Mouse (Mus musculus) liver, embryonic 12.5 days (tissue): Measurements from ENCODE around the gene Cd109. TPM values are rescaled to one million over a fixed set of nuclear protein-coding genes. Genes with fewer than 3 reads are reported as not detected.

Experiments
- ATAC-seq: fragments of 200-750 bp; cut with Nextera tagmentation; 2 replicates; pipeline ENCODE4 v1.8.0; 2017; ENCODE audit warnings: moderate number of reproducible peaks, mild to moderate bottlenecking, moderate library complexity
- H3K27ac ChIP-seq: fragments of 300-500 bp; sonication (generic); 2 replicates; pipeline ENCODE4 v1.5.1; 2016; ENCODE audit warnings: mild to moderate bottlenecking
- H3K27me3 ChIP-seq: fragments of 300-500 bp; sonication (generic); replicated peaks from 2 replicates; pipeline ENCODE4 v1.6.1; 2016; ENCODE audit warnings: mild to moderate bottlenecking, moderate library complexity
- H3K36me3 ChIP-seq: fragments of 300-500 bp; sonication (generic); 2 replicates; pipeline ENCODE4 v1.6.1; 2016; ENCODE audit warnings: mild to moderate bottlenecking, moderate library complexity
- H3K4me1 ChIP-seq: fragments of 300-500 bp; sonication (generic); 2 replicates; pipeline ENCODE4 v1.6.1; 2016
- H3K4me2 ChIP-seq: fragments of 300-500 bp; sonication (generic); 2 replicates; pipeline ENCODE4 v1.6.1; 2016; ENCODE audit warnings: mild to moderate bottlenecking, moderate library complexity
- H3K4me3 ChIP-seq: fragments of 300-500 bp; sonication (generic); 2 replicates; pipeline ENCODE4 v1.5.1; 2016; ENCODE audit warnings: mild to moderate bottlenecking, moderate library complexity
- H3K9ac ChIP-seq: fragments of 300-500 bp; sonication (generic); 2 replicates; pipeline ENCODE4 v1.6.1; 2016; ENCODE audit warnings: mild to moderate bottlenecking, moderate library complexity
- H3K9me3 ChIP-seq: fragments of 300-500 bp; sonication (generic); replicated peaks from 2 replicates; pipeline ENCODE4 v1.6.1; 2016; ENCODE audit warnings: mild to moderate bottlenecking, moderate library complexity
- WGBS: fragments of 180-500 bp; shearing (Covaris S2); methylation state at CpG from one replicate; pipeline ENCODE4 v1.1.7; 2016; ENCODE audit not compliant: insufficient replicate concordance; 5-methylcytosine and 5-hydroxymethylcytosine counted together
- polyA plus RNA-seq: library from polyadenylated mRNA; unstranded; fragments of >200 nt; fragmentation: Nextera tagmentation; extraction: Ambion mirVana; gene quantifications from 2 replicates; pipeline ENCODE4 v1.2.1, GENCODE M21; 2016

Gene Cd109
- polyA plus RNA-seq, 1 experiment from 2014 or later = 0.50 TPM

DNA sequence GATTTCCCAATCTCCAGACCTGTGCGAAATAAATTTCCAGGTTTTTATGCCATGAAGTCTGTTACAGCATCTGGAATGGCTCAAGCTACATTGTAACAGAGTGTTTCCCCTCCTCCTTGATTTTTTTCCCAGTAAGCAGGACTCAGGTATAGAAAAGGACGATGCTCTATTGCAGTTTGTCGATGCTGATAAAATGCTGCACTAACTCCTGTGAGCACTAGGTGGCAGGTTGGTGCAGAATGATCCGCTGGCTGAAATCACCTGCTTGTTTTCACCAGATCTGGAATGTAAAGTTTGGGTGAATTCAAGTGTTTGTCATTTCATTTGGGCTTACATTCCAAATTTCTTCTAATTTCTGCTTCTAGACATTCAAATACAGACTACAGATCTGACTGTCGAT is 18.5 kb upstream of the Cd109 start:
- WGBS = 5% methylated on average over 5 of the region's 5 CpGs
- H3K9ac ChIP-seq = no peak overlapping the region
- H3K4me1 ChIP-seq = 0 out of 2 replicates have a peak, but pooled peaks cover 7% of the 10 kb centered on the region
- no peak for ATAC-seq
- no peaks in the 10 kb centered on the region for H3K27me3 ChIP-seq
- H3K4me2 ChIP-seq = no peak overlapping the region
- H3K9me3 ChIP-seq = no peaks in the 10 kb centered on the region
- no peak overlapping the region for H3K27ac ChIP-seq
- H3K4me3 ChIP-seq = no peak overlapping the region
- no peaks in the 10 kb centered on the region for H3K36me3 ChIP-seq

- no peaks in the 10 kb centered on the region for H3K9me3 ChIP-seq
- ATAC-seq = no peak
These were observed 15.4 kb upstream of the Cd109 start for GRCm38 (mm10) chr9:78599927-78600326.

DNA sequence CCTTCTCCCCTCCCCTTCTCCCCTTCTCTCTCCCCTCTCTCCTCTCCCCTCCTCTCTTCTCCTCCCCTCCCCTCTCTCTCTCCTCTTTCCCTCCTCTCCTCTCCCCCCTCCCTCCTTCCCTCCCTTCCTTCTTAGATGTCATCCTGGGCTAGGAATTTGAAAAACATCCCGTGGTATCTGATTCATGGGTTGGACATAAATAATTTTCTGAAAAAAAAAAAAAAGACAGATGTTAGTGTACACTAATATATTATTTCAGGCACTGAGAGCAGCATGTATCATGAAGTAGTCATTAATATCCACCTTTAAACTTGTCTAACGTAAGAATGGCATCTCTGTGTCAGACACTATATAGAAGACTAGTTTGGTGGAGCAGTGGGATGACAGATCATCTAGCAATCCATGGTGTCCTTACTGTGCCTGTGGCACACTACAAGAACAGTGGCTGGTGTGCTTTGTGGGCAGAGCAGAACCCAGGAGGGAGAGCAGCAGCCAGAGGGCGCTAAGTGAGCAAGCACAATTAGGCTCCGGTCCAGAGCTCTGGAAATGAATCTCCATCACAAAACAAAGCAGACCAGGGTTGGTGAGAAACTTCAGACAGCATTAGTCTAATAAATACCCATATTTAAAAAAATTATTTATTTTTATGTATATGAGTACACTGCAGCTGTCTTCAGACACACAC is 14.2 kb upstream of the Cd109 start:
- no peaks in the 10 kb centered on the region for H3K9me3 ChIP-seq
- H3K36me3 ChIP-seq = no peaks in the 10 kb centered on the region
- no peak overlapping the region for H3K27ac ChIP-seq
- no peak overlapping the region for H3K4me2 ChIP-seq
- H3K4me1 ChIP-seq = no peaks in the 10 kb centered on the region
- H3K9ac ChIP-seq = no peak overlapping the region
- no peak for ATAC-seq
- H3K27me3 ChIP-seq = no peaks in the 10 kb centered on the region
- H3K4me3 ChIP-seq = no peak overlapping the region
- WGBS = 56% methylated on average over 4 of the region's 4 CpGs

More at GRCm38 (mm10) chr9:78599927-78600326, 15.4 kb upstream of the Cd109 start:
- no peak overlapping the region for H3K4me2 ChIP-seq
- no peak overlapping the region for H3K27ac ChIP-seq
- no peak overlapping the region for H3K4me3 ChIP-seq
- 63% methylated on average over 5 of the region's 5 CpGs for WGBS
- H3K4me1 ChIP-seq = 0 out of 2 replicates have a peak, but pooled peaks cover 7% of the 10 kb centered on the region
- H3K27me3 ChIP-seq = no peaks in the 10 kb centered on the region
- H3K36me3 ChIP-seq = no peaks in the 10 kb centered on the region
- H3K9ac ChIP-seq = no peak overlapping the region

DNA sequence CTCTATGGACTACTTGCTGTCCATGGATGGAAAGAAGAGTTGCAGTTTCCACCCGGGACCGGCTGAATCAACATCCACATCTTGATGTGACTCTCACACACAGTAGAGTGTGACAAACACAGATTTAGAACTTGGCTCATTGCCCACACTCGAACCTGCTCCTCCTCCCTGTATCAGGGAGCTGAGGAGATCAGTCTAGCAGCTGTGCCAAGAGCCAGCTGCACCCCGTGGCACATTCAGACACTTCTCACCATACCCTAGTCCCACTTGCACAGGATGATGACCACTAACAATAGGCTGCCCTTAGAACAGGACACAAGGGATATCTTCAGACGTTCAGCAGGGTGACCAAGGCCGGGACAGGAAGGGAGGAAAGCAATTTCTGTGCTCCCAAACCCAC is 1.1 kb upstream of the Cd109 start:
- no peak overlapping the region for H3K9ac ChIP-seq
- peaks cover 35% of the 10 kb centered on the region for H3K27me3 ChIP-seq
- H3K4me1 ChIP-seq = peaks cover 6% of the 10 kb centered on the region; the same call in 1 of the 2 replicates
- no peaks in the 10 kb centered on the region for H3K36me3 ChIP-seq
- H3K27ac ChIP-seq = no peak overlapping the region
- no peaks in the 10 kb centered on the region for H3K9me3 ChIP-seq
- H3K4me2 ChIP-seq = no peak overlapping the region
- H3K4me3 ChIP-seq = no peak overlapping the region
- WGBS = 47% methylated on average over 6 of the region's 6 CpGs
- no peak for ATAC-seq

- Histone ChIP-seq H3K36me3 (no peaks in the 10 kb centered on the region), H3K27ac (no peak overlapping the region), H3K27me3 (peaks cover 32% of the 10 kb centered on the region), H3K9ac (no peak overlapping the region), H3K4me2 (no peak overlapping the region), H3K4me3 (no peak overlapping the region), H3K4me1 (peaks cover 6% of the 10 kb centered on the region; the same call in 1 of the 2 replicates), H3K9me3 (no peaks in the 10 kb centered on the region)
- WGBS = 43% methylated on average over 9 of the region's 9 CpGs
- ATAC-seq = no peak
These were observed 3.9 kb downstream of the Cd109 start for GRCm38 (mm10) chr9:78619285-78619684.

GRCm38 (mm10) chr9:78623301-78623747 is 8.0 kb downstream of the Cd109 start:
- H3K9ac ChIP-seq = no peak overlapping the region
- no peaks in the 10 kb centered on the region for H3K4me1 ChIP-seq
- 66% methylated on average over 10 of the region's 10 CpGs for WGBS
- no peak overlapping the region for H3K4me3 ChIP-seq
- no peak for ATAC-seq
- H3K27me3 ChIP-seq = no peaks in the 10 kb centered on the region
- H3K27ac ChIP-seq = no peak overlapping the region
- H3K36me3 ChIP-seq = no peaks in the 10 kb centered on the region
- no peak overlapping the region for H3K4me2 ChIP-seq
- no peaks in the 10 kb centered on the region for H3K9me3 ChIP-seq

DNA sequence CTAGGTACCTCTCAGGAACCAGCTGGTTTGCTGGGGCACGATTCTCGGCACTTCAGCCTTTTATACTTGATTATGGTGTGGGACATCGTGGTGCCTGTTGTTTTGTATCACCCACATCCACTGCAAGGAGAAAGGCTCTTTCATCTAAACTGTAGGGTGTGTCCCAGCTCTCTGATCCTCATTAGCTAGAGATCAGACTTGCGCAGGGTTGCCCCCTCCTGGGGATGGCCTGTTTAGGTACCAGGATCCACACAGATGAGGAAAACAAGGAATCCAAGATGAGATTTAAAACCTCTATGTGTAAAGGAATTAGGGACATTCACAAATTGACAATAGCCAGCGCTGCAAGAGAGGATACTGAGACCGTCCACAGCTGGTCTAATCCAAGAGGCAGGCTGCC is 14.6 kb downstream of the Cd109 start:
- ATAC-seq = no peak
- no peak overlapping the region for H3K4me2 ChIP-seq
- no peak overlapping the region for H3K27ac ChIP-seq
- WGBS = 56% methylated on average over 6 of the region's 6 CpGs
- H3K4me1 ChIP-seq = no peaks in the 10 kb centered on the region
- no peaks in the 10 kb centered on the region for H3K27me3 ChIP-seq
- no peak overlapping the region for H3K9ac ChIP-seq
- H3K36me3 ChIP-seq = no peaks in the 10 kb centered on the region
- H3K4me3 ChIP-seq = no peak overlapping the region
- H3K9me3 ChIP-seq = no peaks in the 10 kb centered on the region

DNA sequence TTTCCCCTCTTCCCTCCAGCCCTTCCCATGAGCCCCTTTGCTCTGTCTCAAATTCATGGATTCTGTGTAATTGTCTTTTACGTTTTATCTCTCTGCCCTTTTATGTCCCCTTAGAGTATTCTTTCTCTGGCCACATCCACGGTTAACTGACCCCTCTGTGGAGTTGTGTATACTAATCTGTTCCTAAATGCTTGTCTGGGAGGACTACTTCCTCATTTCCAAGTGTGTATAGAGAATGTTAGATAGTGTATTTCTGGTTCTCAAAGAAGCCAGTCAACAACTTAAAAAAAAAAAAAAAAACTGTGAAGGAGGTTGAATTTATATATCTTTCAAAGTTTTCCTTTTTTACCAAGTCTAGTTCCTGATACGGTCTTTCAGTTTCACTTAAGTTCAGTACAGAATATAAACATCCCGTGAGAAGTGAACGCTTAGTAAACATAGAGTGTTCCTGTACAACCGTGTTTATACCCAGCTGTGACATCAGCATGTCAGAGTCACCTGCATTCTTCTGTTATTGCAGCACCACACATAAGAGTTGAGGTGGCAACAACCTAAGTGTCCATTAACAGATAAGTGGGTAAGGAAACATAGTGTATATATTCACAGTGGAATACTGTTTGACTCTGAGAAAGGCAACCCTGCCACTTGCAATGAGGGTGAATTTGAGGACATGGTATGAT is 16.5 kb downstream of the Cd109 start:
- ATAC-seq = no peak
- Histone ChIP-seq H3K9me3 (no peaks in the 10 kb centered on the region), H3K27ac (no peak overlapping the region), H3K4me1 (no peaks in the 10 kb centered on the region), H3K27me3 (no peaks in the 10 kb centered on the region), H3K9ac (no peak overlapping the region), H3K4me2 (no peak overlapping the region), H3K36me3 (no peaks in the 10 kb centered on the region), H3K4me3 (no peak overlapping the region)
- WGBS = 61% methylated on average over 6 of the region's 6 CpGs

DNA sequence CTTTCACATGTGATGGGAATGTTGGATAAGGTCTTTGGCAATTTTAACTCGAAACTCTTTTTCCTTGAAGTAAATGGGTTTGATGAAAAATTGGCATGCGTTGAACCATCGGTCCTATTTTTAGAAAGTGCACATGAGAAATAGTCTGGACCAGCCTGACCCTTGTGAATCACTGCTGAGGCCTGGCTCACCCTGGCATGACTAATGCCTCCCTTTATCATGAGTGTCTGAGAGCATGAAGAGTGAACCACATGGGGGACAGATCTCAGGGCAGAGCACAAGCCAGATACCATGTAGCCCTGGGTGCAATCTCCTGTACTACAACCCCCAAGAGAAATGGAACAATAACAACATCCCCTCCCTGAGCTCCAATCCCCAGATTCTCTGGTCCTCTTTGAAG is 18.6 kb downstream of the Cd109 start:
- ATAC-seq = no peak
- Histone ChIP-seq H3K4me1 (no peaks in the 10 kb centered on the region), H3K9ac (no peak overlapping the region), H3K4me2 (no peak overlapping the region), H3K9me3 (no peaks in the 10 kb centered on the region), H3K4me3 (no peak overlapping the region), H3K36me3 (no peaks in the 10 kb centered on the region), H3K27me3 (no peaks in the 10 kb centered on the region), H3K27ac (no peak overlapping the region)
- 76% methylated on average over 3 of the region's 3 CpGs for WGBS

DNA sequence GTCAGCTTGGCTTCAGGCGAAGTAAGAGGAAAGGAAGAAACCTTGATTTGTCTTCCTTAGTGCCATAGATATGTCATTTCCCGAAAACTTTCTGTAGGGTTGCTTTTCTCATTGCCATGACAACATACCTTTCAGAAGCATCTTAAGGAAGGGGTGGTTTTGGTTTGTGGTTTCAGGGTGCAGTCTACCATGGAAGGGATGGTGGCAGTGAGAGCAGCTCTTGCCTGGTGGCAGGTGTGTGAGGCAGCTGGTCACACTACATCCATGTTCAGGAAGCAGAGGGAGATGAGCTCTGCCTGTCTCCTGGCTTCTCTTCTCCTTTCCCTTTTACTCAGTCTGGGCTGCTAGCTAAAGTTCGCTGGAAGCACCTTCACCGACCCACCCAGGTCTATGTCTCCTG is 26.0 kb downstream of the Cd109 start:
- Histone ChIP-seq H3K4me1 (no peaks in the 10 kb centered on the region), H3K9ac (no peak overlapping the region), H3K36me3 (no peaks in the 10 kb centered on the region), H3K4me2 (no peak overlapping the region), H3K4me3 (no peak overlapping the region), H3K9me3 (no peaks in the 10 kb centered on the region), H3K27ac (no peak overlapping the region), H3K27me3 (no peaks in the 10 kb centered on the region)
- 59% methylated on average over 4 of the region's 4 CpGs for WGBS
- ATAC-seq = no peak

GRCm38 (mm10) chr9:78646008-78646777 is 30.8 kb downstream of the Cd109 start:
- ATAC-seq = no peak
- H3K4me2 ChIP-seq = no peak overlapping the region
- H3K9ac ChIP-seq = no peak overlapping the region
- H3K4me3 ChIP-seq = no peak overlapping the region
- H3K9me3 ChIP-seq = no peaks in the 10 kb centered on the region
- no peaks in the 10 kb centered on the region for H3K27me3 ChIP-seq
- no peaks in the 10 kb centered on the region for H3K36me3 ChIP-seq
- no peaks in the 10 kb centered on the region for H3K4me1 ChIP-seq
- H3K27ac ChIP-seq = no peak overlapping the region
- 33% methylated on average over 6 of the region's 6 CpGs for WGBS

GRCm38 (mm10) chr9:78648641-78649040 is 33.3 kb downstream of the Cd109 start:
- ATAC-seq = no peak
- H3K9me3 ChIP-seq = no peaks in the 10 kb centered on the region
- no peaks in the 10 kb centered on the region for H3K36me3 ChIP-seq
- no peak overlapping the region for H3K27ac ChIP-seq
- H3K9ac ChIP-seq = no peak overlapping the region
- H3K4me1 ChIP-seq = no peaks in the 10 kb centered on the region
- WGBS = 74% methylated on average over 8 of the region's 8 CpGs
- H3K27me3 ChIP-seq = no peaks in the 10 kb centered on the region
- no peak overlapping the region for H3K4me2 ChIP-seq
- no peak overlapping the region for H3K4me3 ChIP-seq
